Mouse (Mus musculus) heart, embryonic 15.5 days (tissue): Measurements from ENCODE around the gene Abhd5. TPM values are rescaled to one million over a fixed set of nuclear protein-coding genes. Genes with fewer than 3 reads are reported as not detected.

Experiments used
- polyA plus RNA-seq: library from polyadenylated mRNA; unstranded; fragments of >200 nt; fragmentation: Nextera tagmentation; extraction: Ambion mirVana; gene quantifications from 2 replicates; pipeline ENCODE4 v1.2.1, GENCODE M21; 2015

The Abhd5 gene
- polyA plus RNA-seq, 1 experiment from 2014 or later: 20.4 TPM

Other genes starting within 250 kb of the Abhd5 start
- 47.3 and 49.9 TPM in 2 replicates for gene Snrk, start 234.3 kb upstream of the Abhd5 start, polyA plus RNA-seq
- 23.5 and 34.7 TPM in 2 replicates for gene Ano10, start 57.2 kb upstream of the Abhd5 start, polyA plus RNA-seq